Mouse (Mus musculus): ENCODE data around the gene Gsdma.

DNA sequence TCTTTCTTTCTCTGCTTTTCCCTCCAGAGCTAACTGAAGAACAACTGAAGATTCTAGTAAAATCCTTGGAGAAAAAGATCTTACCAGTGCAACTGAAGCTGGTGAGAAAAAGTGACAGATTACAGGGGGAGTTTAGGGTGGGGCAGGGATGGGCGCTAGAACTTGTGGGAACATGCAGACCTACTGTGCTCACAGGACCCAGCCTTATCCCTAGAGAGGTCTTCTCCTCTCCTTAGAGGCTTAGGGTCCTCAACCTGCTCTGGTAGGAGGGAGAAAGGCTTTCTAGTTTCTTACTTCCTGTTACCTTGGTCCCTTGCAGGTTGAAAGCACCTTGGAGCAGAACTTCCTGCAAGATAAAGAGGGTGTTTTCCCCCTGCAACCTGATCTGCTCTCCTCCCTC is 26.6 kb upstream of the Gsdma start:
- TF ChIP-seq FLI1 (IDR thresholded peaks at IDR 0.05; ENCODE audit: low read length) (no peak), GATA1 (IDR thresholded peaks at IDR 0.05; ENCODE audit: borderline replicate concordance, low read length) (no peak)

Measured in megakaryocyte, embryonic 14.5 days (primary cell).